Mouse (Mus musculus) natural killer cell, adult 2 months (primary cell): Measurements from ENCODE around the gene Slc7a11.

ENCODE experiments used
- DNase-seq, 2 experiments: peaks; one replicate each; pipeline ENCODE4 v3.0.0; 2022; ENCODE audit warnings: low spot score in 2 of 2

Slc7a11 gene

GRCm38 (mm10) chr3:50405915-50406314 is 37.5 kb downstream of the Slc7a11 start:
- DNase-seq = no peak

GRCm38 (mm10) chr3:50388786-50389185 is 54.6 kb downstream of the Slc7a11 start:
- no peak for DNase-seq

GRCm38 (mm10) chr3:50388288-50388687 is 55.1 kb downstream of the Slc7a11 start:
- no peak for DNase-seq

- DNase-seq = no peak
These were observed 56.1 kb downstream of the Slc7a11 start for GRCm38 (mm10) chr3:50387280-50387679.

- no peak for DNase-seq
These were observed 56.7 kb downstream of the Slc7a11 start for GRCm38 (mm10) chr3:50386561-50387221.

- DNase-seq = no peak
These were observed 57.3 kb downstream of the Slc7a11 start for GRCm38 (mm10) chr3:50386066-50386465.

- DNase-seq = no peak
These were observed 60.7 kb downstream of the Slc7a11 start for GRCm38 (mm10) chr3:50382729-50383128.

- DNase-seq = no peak
These were observed 61.3 kb downstream of the Slc7a11 start for GRCm38 (mm10) chr3:50381861-50382693.

GRCm38 (mm10) chr3:50381160-50381860 is 62.1 kb downstream of the Slc7a11 start:
- peak; percentile 13 to 52 for DNase-seq

GRCm38 (mm10) chr3:50379942-50380341 is 63.5 kb downstream of the Slc7a11 start:
- no peak for DNase-seq

- no peak for DNase-seq
These were observed 67.9 kb downstream of the Slc7a11 start for GRCm38 (mm10) chr3:50375477-50375876.

GRCm38 (mm10) chr3:50369791-50370190 is 73.6 kb downstream of the Slc7a11 start:
- no peak for DNase-seq

GRCm38 (mm10) chr3:50367175-50367574 is 76.2 kb downstream of the Slc7a11 start:
- DNase-seq = no peak

- DNase-seq = no peak
These were observed 79.8 kb downstream of the Slc7a11 start for GRCm38 (mm10) chr3:50363659-50364058.

GRCm38 (mm10) chr3:50347081-50347480 is 96.3 kb downstream of the Slc7a11 start:
- DNase-seq = no peak

- DNase-seq = no peak
These were observed 99.0 kb downstream of the Slc7a11 start for GRCm38 (mm10) chr3:50344411-50344810.

GRCm38 (mm10) chr3:50324524-50324923 is 118.9 kb downstream of the Slc7a11 start:
- DNase-seq = no peak

GRCm38 (mm10) chr3:50323881-50324280 is 119.5 kb downstream of the Slc7a11 start:
- DNase-seq = no peak

GRCm38 (mm10) chr3:50320862-50321261 is 122.6 kb downstream of the Slc7a11 start:
- no peak for DNase-seq

- DNase-seq = no peak
These were observed 125.3 kb downstream of the Slc7a11 start for GRCm38 (mm10) chr3:50318074-50318473.

GRCm38 (mm10) chr3:50313816-50314215 is 129.6 kb downstream of the Slc7a11 start:
- no peak for DNase-seq
